Mouse (Mus musculus): ENCODE data around the gene Nyx.

Nyx gene

DNA sequence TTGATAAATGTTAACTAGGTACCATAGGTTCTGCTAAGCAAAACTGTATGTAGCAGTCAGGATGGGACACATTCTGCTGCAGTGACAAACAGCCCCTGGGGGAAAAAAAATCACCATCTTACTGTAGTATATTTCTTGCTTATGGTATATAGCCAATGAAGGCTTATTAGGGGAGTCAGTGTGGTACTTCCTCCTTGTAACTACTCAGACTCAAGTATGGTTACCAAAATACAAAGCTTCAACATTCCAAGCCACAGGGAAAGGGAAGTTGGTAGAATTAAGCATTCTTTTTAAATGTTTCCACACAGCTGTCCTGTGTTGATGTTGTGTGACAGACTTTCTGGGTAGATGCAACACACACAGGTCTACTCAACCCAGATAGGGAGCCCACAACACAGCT, 27.0 kb downstream of the Nyx start:
- no peak for DNase-seq (ENCODE audit: low spot score)

DNA sequence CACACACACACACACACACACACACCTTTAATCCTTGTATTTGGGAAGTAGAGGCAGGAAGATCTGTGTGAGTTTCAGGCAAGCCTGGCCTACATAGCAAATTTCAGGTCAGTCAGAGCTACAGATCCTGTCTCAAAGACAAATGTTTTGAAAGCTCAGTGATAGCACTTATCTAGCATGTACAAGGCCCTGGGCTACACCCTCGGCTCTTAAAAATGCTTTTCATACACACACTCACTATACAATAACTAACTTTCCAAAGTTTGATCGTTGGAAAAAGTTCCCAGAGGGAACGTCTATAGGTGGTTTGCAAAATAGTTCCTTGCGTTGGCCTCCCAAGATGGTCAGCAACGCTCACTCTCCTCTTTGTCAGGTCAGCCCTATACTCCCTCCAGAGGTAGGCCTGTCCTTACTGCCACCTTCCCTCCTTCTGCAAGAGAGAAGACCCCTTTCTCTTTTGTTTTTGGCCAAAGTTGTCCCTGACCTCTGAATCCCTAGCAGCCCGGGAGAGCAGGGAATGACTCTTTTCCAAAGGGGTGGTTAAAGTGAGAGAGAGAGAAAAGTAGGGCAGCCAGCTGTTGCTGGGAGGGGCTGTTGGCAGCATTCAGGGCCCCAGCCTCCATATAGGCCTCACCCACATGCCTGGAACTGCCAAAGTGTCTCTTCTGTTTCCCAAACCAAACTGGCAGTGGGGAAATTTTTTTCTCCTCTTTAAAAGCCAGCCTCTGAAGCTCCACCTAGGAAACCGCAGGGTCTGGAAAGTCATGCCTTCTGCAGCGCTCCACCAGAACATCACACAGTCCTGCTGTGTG, 29.2 kb downstream of the Nyx start:
- no peak for DNase-seq (ENCODE audit: low spot score)

GRCm38 (mm10) chrX:13500284-13500683, 34.4 kb downstream of the Nyx start:
- DNase-seq (ENCODE audit: low spot score): no peak

GRCm38 (mm10) chrX:13502862-13503375, 37.0 kb downstream of the Nyx start:
- no peak for DNase-seq (ENCODE audit: low spot score)

DNA sequence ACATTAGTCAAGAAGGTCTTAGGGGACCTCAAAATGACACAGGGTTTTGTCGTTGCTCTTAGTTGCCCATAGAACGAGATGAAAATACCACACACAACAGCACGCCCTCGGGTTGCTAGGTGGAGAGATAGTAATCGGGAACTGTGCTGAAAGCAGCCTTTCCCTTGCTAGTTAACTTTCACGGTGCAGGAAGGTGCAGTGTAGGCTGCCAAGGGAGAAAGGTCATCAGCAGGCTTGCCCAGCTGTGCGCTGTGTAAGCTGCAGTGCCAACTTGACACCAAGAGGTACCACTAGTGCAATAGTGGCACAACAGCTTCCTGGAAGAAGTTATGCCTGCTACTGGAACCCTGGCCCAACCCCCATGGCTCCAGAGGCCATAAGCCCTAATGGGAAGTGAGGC, 38.5 kb downstream of the Nyx start:
- no peak for DNase-seq (ENCODE audit: low spot score)

DNA sequence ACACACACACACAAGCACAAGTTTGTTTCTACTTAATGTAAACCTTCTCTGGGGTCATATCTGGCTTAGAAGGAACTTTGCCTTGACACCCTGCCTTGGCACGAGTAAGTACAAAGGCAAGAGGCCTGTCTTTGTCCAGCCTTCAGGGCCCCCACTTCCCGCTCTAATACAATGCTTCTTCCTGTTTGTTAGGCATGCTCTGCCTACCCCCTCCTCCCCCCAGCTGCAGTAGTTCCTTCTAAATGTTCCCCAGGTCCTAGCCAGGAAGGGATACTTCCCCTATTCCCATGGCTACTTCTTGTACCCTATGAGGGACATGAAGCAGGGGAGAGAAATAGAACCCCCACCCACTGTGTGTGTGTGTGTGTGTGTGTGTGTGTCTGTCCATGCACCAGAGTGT, 40.5 kb downstream of the Nyx start:
- DNase-seq (ENCODE audit: low spot score): no peak

GRCm38 (mm10) chrX:13513127-13513526, 47.2 kb downstream of the Nyx start:
- no peak for DNase-seq (ENCODE audit: low spot score)

- no peak for DNase-seq (ENCODE audit: low spot score)
These were observed 48.0 kb downstream of the Nyx start for GRCm38 (mm10) chrX:13513864-13514263.

- DNase-seq (ENCODE audit: low spot score): no peak
These were observed 50.5 kb downstream of the Nyx start for GRCm38 (mm10) chrX:13516451-13516850.

- no peak for DNase-seq (ENCODE audit: low spot score)
These were observed 52.1 kb downstream of the Nyx start for GRCm38 (mm10) chrX:13518019-13518418.

DNA sequence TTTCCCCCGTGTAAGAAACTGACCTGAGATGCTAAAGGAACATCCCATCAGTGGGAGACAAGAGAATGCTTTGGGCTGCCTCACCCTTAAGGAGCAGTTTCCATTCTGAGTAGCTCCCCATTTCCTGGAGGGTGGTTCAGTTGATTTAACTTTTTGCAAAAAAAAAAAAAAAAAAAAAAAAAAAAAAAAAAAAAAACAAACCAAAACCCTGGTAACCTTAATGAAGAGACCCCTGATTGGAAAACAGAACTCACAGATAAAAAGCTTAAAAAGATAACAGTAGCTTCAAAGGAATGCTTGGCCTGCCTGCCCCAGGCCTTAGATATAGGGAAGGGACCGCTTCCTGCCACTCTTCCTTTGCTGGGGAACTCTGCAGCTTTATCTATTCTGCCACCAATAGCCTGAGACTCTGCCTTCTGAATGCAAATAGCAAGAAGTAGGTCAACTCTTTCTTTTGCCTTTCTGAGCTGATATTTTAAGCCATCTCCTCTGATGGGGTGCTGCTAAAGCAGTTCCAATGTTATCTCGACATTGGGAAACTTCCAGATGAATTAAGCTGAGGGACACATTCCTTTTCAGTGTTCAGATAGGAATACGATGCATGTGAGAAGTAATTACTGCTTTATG, 53.0 kb downstream of the Nyx start:
- no peak for DNase-seq (ENCODE audit: low spot score)

GRCm38 (mm10) chrX:13519408-13519783, 53.5 kb downstream of the Nyx start:
- DNase-seq (ENCODE audit: low spot score): no peak

GRCm38 (mm10) chrX:13520566-13520965, 54.7 kb downstream of the Nyx start:
- no peak for DNase-seq (ENCODE audit: low spot score)

DNA sequence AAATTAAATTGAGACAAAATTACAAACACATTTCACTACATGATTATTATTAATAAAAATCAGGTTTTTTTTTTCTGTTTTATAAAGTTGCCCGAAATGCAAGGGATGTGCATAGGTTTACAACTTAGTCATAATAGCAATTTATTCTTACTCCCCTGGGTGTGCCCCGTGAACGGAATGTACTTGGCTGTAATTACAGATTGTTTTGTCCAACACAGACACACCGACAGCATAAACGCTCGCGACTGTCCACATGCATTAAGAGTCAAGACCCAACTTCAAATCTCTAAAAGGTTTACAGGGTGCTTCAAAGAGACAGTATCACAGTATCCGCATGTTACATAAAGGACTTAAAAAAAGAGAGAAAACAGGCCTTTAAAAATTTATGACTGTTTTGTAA, 55.4 kb downstream of the Nyx start:
- no peak for DNase-seq (ENCODE audit: low spot score)
